Mouse (Mus musculus): ENCODE data around the gene Chrm3. TPM values are rescaled to one million over a fixed set of nuclear protein-coding genes. Genes with fewer than 3 reads are reported as not detected.

Chrm3 gene
- polyA plus RNA-seq, 1 experiment from 2014 or later: 0.58 TPM

GRCm38 (mm10) chr13:9973742-9974321 lies 386.8 kb downstream of the Chrm3 start:
- Histone ChIP-seq H3K9ac (ENCODE audit: low read length) (no peak overlapping the region), H3K4me3 (ENCODE audit: low read depth, low read length) (no peak overlapping the region), H3K4me2 (ENCODE audit: low read depth) (no peak overlapping the region), H3K36me3 (ENCODE audit: control insufficient read depth, insufficient read depth, low read length) (no peaks in the 10 kb centered on the region), H3K9me3 (ENCODE audit: control insufficient read depth, low read length) (no peaks in the 10 kb centered on the region), H3K4me1 (ENCODE audit: control insufficient read depth, insufficient read depth, low read length) (no peaks in the 10 kb centered on the region), H3K27me3 (ENCODE audit: control insufficient read depth, insufficient read depth, low read length) (no peaks in the 10 kb centered on the region), H3K27ac (ENCODE audit: low read depth, low read length) (no peak overlapping the region)
- 44% methylated on average over 2 of the region's 2 CpGs for WGBS
- ATAC-seq (ENCODE audit: insufficient read depth, low FRiP score, low TSS enrichment) (no peak), DNase-seq (ENCODE audit: low spot score) (no peak)

GRCm38 (mm10) chr13:9971845-9972244 lies 388.8 kb downstream of the Chrm3 start:
- Histone ChIP-seq H3K9ac (ENCODE audit: low read length) (no peak overlapping the region), H3K4me1 (ENCODE audit: control insufficient read depth, insufficient read depth, low read length) (no peaks in the 10 kb centered on the region), H3K27ac (ENCODE audit: low read depth, low read length) (no peak overlapping the region), H3K36me3 (ENCODE audit: control insufficient read depth, insufficient read depth, low read length) (no peaks in the 10 kb centered on the region), H3K27me3 (ENCODE audit: control insufficient read depth, insufficient read depth, low read length) (no peaks in the 10 kb centered on the region), H3K4me3 (ENCODE audit: low read depth, low read length) (no peak overlapping the region), H3K9me3 (ENCODE audit: control insufficient read depth, low read length) (no peaks in the 10 kb centered on the region), H3K4me2 (ENCODE audit: low read depth) (no peak overlapping the region)
- no peak for DNase-seq (ENCODE audit: low spot score)
- ATAC-seq (ENCODE audit: insufficient read depth, low FRiP score, low TSS enrichment): no peak
- WGBS: 74% methylated on average over 4 of the region's 4 CpGs

DNA sequence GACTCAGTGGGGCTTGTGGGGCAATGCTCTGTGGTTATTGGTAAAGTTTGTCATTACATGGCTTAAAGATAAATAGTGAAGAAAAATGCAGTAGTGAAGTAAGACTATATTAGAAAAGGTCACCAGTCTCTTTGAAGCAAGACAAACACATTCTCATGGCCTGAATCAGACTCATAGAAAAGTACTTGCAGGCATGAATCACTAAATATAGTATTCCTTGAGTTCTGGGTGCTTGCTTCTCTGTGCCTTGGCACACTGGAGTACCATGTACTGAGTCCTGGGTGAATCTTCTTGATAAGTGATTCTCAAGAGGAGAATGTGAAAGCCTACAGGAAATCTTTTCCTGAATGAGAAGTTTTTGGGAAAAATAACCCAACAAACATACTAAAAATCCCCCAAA lies 408.0 kb downstream of the Chrm3 start:
- no peak overlapping the region for H3K27ac ChIP-seq (ENCODE audit: low read depth, low read length)
- no peak overlapping the region for H3K4me2 ChIP-seq (ENCODE audit: low read depth)
- no peaks in the 10 kb centered on the region for H3K36me3 ChIP-seq (ENCODE audit: control insufficient read depth, insufficient read depth, low read length)
- ATAC-seq (ENCODE audit: insufficient read depth, low FRiP score, low TSS enrichment) (no peak), DNase-seq (ENCODE audit: low spot score) (no peak)
- no peaks in the 10 kb centered on the region for H3K9me3 ChIP-seq (ENCODE audit: control insufficient read depth, low read length)
- H3K4me3 ChIP-seq (ENCODE audit: low read depth, low read length): no peak overlapping the region
- no peak overlapping the region for H3K9ac ChIP-seq (ENCODE audit: low read length)
- no peaks in the 10 kb centered on the region for H3K4me1 ChIP-seq (ENCODE audit: control insufficient read depth, insufficient read depth, low read length)
- no peaks in the 10 kb centered on the region for H3K27me3 ChIP-seq (ENCODE audit: control insufficient read depth, insufficient read depth, low read length)

DNA sequence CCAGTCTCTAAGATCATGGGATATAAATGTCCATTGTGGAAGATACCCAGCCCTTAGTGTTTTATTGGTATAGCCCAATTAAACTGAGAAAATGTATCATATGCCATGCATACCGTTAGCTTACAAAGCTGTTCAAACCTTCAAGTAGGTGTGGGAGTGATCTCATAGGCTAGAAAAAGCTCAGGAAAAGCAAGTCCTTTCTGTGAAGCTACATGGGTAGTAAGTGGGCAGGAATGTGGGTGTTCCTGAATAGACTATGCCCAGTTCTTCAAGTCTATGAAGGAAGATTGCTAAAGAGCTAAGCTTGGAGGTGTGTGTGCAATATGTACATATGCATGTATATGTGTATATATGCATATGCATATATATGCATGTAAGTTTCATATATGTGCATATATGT lies 409.3 kb downstream of the Chrm3 start:
- H3K36me3 ChIP-seq (ENCODE audit: control insufficient read depth, insufficient read depth, low read length): no peaks in the 10 kb centered on the region
- 82% methylated on average over 1 of the region's 1 CpGs for WGBS
- no peak overlapping the region for H3K4me3 ChIP-seq (ENCODE audit: low read depth, low read length)
- H3K4me2 ChIP-seq (ENCODE audit: low read depth): no peak overlapping the region
- DNase-seq (ENCODE audit: low spot score) (no peak), ATAC-seq (ENCODE audit: insufficient read depth, low FRiP score, low TSS enrichment) (no peak)
- no peaks in the 10 kb centered on the region for H3K4me1 ChIP-seq (ENCODE audit: control insufficient read depth, insufficient read depth, low read length)
- no peak overlapping the region for H3K9ac ChIP-seq (ENCODE audit: low read length)
- no peak overlapping the region for H3K27ac ChIP-seq (ENCODE audit: low read depth, low read length)
- no peaks in the 10 kb centered on the region for H3K27me3 ChIP-seq (ENCODE audit: control insufficient read depth, insufficient read depth, low read length)
- no peaks in the 10 kb centered on the region for H3K9me3 ChIP-seq (ENCODE audit: control insufficient read depth, low read length)

DNA sequence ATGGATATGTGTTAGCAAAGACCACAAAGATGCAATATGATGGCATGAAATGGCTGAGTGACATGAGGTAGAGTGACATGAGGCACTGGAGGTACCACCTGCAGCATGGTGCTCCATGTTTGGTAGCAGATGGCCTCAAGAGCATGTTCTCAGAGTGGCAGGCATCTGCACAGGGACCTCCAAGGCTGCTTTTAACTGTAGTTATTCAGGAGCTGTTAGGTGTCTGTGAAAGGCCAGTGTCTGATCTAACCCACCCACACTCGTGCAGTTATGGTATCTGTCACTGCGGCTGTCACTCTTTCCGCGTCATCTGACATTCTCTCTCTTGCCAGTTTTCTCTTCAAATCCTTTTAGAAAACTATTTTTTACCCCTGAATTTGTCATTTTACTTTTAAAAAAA lies 411.6 kb downstream of the Chrm3 start:
- no peak overlapping the region for H3K27ac ChIP-seq (ENCODE audit: low read depth, low read length)
- no peak for DNase-seq (ENCODE audit: low spot score)
- H3K27me3 ChIP-seq (ENCODE audit: control insufficient read depth, insufficient read depth, low read length): no peaks in the 10 kb centered on the region
- no peaks in the 10 kb centered on the region for H3K4me1 ChIP-seq (ENCODE audit: control insufficient read depth, insufficient read depth, low read length)
- no peak overlapping the region for H3K9ac ChIP-seq (ENCODE audit: low read length)
- H3K4me2 ChIP-seq (ENCODE audit: low read depth): no peak overlapping the region
- no peaks in the 10 kb centered on the region for H3K9me3 ChIP-seq (ENCODE audit: control insufficient read depth, low read length)
- 87% methylated on average over 4 of the region's 4 CpGs for WGBS
- no peak for ATAC-seq (ENCODE audit: insufficient read depth, low FRiP score, low TSS enrichment)
- no peaks in the 10 kb centered on the region for H3K36me3 ChIP-seq (ENCODE audit: control insufficient read depth, insufficient read depth, low read length)
- H3K4me3 ChIP-seq (ENCODE audit: low read depth, low read length): no peak overlapping the region

DNA sequence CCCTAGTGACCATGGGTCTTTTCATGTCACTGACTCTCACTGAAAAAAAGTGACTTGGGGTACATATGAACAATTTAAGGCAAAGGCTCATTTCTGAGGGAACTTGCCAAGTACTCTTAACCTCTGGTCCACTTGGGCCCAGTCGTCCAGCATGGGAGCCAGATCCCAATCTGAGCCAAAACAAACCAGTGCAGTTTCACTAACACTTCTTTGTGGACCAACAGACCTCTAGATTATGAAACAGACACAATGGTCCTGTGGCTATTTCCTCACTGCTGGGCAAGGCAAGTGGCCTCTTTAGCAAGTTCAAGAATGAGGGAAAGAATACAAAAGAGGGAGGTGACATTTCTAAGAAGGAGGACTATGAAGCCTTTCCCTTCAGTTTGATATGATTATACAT lies 420.5 kb downstream of the Chrm3 start:
- H3K4me3 ChIP-seq (ENCODE audit: low read depth, low read length): no peak overlapping the region
- no peak overlapping the region for H3K27ac ChIP-seq (ENCODE audit: low read depth, low read length)
- ATAC-seq (ENCODE audit: insufficient read depth, low FRiP score, low TSS enrichment) (no peak), DNase-seq (ENCODE audit: low spot score) (no peak)
- no peaks in the 10 kb centered on the region for H3K4me1 ChIP-seq (ENCODE audit: control insufficient read depth, insufficient read depth, low read length)
- H3K9ac ChIP-seq (ENCODE audit: low read length): no peak overlapping the region
- whole genome bisulfite sequencing: 67% methylated on average over 1 of the region's 1 CpGs
- H3K36me3 ChIP-seq (ENCODE audit: control insufficient read depth, insufficient read depth, low read length): no peaks in the 10 kb centered on the region
- H3K27me3 ChIP-seq (ENCODE audit: control insufficient read depth, insufficient read depth, low read length): no peaks in the 10 kb centered on the region
- H3K9me3 ChIP-seq (ENCODE audit: control insufficient read depth, low read length): no peaks in the 10 kb centered on the region
- no peak overlapping the region for H3K4me2 ChIP-seq (ENCODE audit: low read depth)

DNA sequence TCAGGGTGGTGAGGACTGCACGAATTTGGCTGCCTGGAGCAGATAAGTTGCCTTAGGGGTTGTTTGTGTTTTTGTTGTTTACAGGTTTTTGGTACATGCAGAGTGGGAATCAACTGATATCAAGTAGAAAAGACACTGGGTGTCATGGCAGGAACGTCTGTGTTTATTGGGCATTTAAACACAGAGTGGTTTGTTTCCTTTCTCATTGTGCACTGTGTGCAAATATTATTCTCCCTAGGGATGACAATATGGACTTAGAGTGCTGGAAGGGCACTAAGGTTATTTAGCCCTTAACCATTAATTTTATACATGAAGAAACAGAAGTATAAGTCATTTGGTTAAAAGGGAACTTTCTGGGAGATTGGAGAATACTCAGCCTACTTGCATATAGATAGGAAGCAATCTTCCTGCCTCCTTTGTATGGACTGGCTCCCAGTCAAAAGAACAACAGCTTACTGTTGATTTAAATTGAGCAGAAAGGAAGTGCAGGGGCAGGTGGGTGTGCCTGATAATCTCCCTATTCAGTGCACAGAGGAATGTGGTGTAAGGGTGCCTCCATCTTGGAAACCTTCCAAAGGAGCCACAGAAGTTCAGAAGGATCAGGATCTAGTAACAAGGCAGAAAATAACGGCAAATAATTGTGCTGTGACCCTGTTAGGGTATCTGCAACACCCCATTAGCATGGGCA lies 421.7 kb downstream of the Chrm3 start:
- H3K9me3 ChIP-seq (ENCODE audit: control insufficient read depth, low read length): no peaks in the 10 kb centered on the region
- H3K4me2 ChIP-seq (ENCODE audit: low read depth): no peak overlapping the region
- H3K4me3 ChIP-seq (ENCODE audit: low read depth, low read length): no peak overlapping the region
- no peak overlapping the region for H3K27ac ChIP-seq (ENCODE audit: low read depth, low read length)
- ATAC-seq (ENCODE audit: insufficient read depth, low FRiP score, low TSS enrichment): no peak
- no peaks in the 10 kb centered on the region for H3K36me3 ChIP-seq (ENCODE audit: control insufficient read depth, insufficient read depth, low read length)
- H3K9ac ChIP-seq (ENCODE audit: low read length): no peak overlapping the region
- no peaks in the 10 kb centered on the region for H3K4me1 ChIP-seq (ENCODE audit: control insufficient read depth, insufficient read depth, low read length)
- no peaks in the 10 kb centered on the region for H3K27me3 ChIP-seq (ENCODE audit: control insufficient read depth, insufficient read depth, low read length)
- 78% methylated on average over 3 of the region's 3 CpGs for WGBS
- no peak for DNase-seq (ENCODE audit: low spot score)

DNA sequence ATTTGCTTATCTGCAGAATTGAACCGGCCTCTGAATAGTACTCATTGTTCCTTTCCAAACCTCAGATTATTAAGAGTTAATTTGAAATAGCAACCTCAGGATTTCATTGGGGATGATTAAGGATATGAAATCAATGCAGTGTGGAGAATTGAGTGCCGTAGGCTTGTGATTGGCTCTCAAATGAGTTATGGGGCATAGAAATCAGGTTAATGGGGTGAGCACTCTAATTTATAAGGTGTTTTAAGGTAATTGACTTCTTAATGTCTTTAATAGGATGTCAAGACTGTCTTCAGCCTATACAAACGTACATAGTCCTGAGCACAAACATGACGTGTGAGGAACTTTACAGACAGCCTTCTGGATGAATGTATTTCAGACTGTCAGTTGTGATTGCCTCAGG lies 427.9 kb downstream of the Chrm3 start:
- Histone ChIP-seq H3K4me2 (ENCODE audit: low read depth) (no peak overlapping the region), H3K4me3 (ENCODE audit: low read depth, low read length) (no peak overlapping the region), H3K4me1 (ENCODE audit: control insufficient read depth, insufficient read depth, low read length) (no peaks in the 10 kb centered on the region), H3K27ac (ENCODE audit: low read depth, low read length) (no peak overlapping the region), H3K36me3 (ENCODE audit: control insufficient read depth, insufficient read depth, low read length) (no peaks in the 10 kb centered on the region), H3K27me3 (ENCODE audit: control insufficient read depth, insufficient read depth, low read length) (no peaks in the 10 kb centered on the region), H3K9ac (ENCODE audit: low read length) (no peak overlapping the region), H3K9me3 (ENCODE audit: control insufficient read depth, low read length) (no peaks in the 10 kb centered on the region)
- ATAC-seq (ENCODE audit: insufficient read depth, low FRiP score, low TSS enrichment): no peak
- 67% methylated on average over 4 of the region's 4 CpGs for WGBS
- DNase-seq (ENCODE audit: low spot score): no peak

- WGBS: 83% methylated on average over 1 of the region's 1 CpGs
- no peaks in the 10 kb centered on the region for H3K9me3 ChIP-seq (ENCODE audit: control insufficient read depth, low read length)
- no peak overlapping the region for H3K27ac ChIP-seq (ENCODE audit: low read depth, low read length)
- H3K4me1 ChIP-seq (ENCODE audit: control insufficient read depth, insufficient read depth, low read length): no peaks in the 10 kb centered on the region
- H3K9ac ChIP-seq (ENCODE audit: low read length): no peak overlapping the region
- no peak for ATAC-seq (ENCODE audit: insufficient read depth, low FRiP score, low TSS enrichment)
- no peak for DNase-seq (ENCODE audit: low spot score)
- H3K27me3 ChIP-seq (ENCODE audit: control insufficient read depth, insufficient read depth, low read length): no peaks in the 10 kb centered on the region
- no peak overlapping the region for H3K4me2 ChIP-seq (ENCODE audit: low read depth)
- no peaks in the 10 kb centered on the region for H3K36me3 ChIP-seq (ENCODE audit: control insufficient read depth, insufficient read depth, low read length)
- H3K4me3 ChIP-seq (ENCODE audit: low read depth, low read length): no peak overlapping the region
Measured at GRCm38 (mm10) chr13:9930606-9931005, 430.0 kb downstream of the Chrm3 start.

All from neural tube, embryonic 11.5 days (tissue).